Mouse (Mus musculus) hindbrain, embryonic 10.5 days (tissue): ENCODE measurements around the gene Lgr4. TPM values are rescaled to one million over a fixed set of nuclear protein-coding genes. Genes with fewer than 3 reads are reported as not detected.

Experiments used
- DNase-seq: peaks from one replicate; pipeline ENCODE4 v3.0.0-alpha.2; 2017; ENCODE audit warnings: low spot score
- H3K27ac ChIP-seq: fragments of 300-500 bp; sonication (generic); 2 replicates; pipeline ENCODE4 v1.5.1; 2016; ENCODE audit warnings: mild to moderate bottlenecking, moderate library complexity
- H3K27me3 ChIP-seq: fragments of 300-500 bp; sonication (generic); 2 replicates; pipeline ENCODE4 v1.6.1; 2016; ENCODE audit warnings: mild to moderate bottlenecking; ENCODE audit not compliant: poor library complexity, insufficient read depth, severe bottlenecking
- H3K36me3 ChIP-seq: fragments of 300-500 bp; sonication (generic); 2 replicates; pipeline ENCODE4 v1.6.1; 2016; ENCODE audit warnings: mild to moderate bottlenecking, moderate library complexity
- H3K4me1 ChIP-seq: fragments of 300-500 bp; sonication (generic); replicated peaks from 2 replicates; pipeline ENCODE4 v1.6.1; 2016; ENCODE audit warnings: mild to moderate bottlenecking
- H3K4me3 ChIP-seq: fragments of 300-500 bp; sonication (generic); 2 replicates; pipeline ENCODE4 v1.5.1; 2016; ENCODE audit warnings: mild to moderate bottlenecking, moderate library complexity
- H3K9me3 ChIP-seq: fragments of 300-500 bp; sonication (generic); 2 replicates; pipeline ENCODE4 v1.6.1; 2016; ENCODE audit warnings: mild to moderate bottlenecking, moderate library complexity
- WGBS: fragments of 180-500 bp; shearing (Covaris S2); methylation state at CpG from one replicate; pipeline ENCODE4 v1.1.7; 2016; 5-methylcytosine and 5-hydroxymethylcytosine counted together
- polyA plus RNA-seq: library from polyadenylated mRNA; unstranded; fragments of >200 nt; fragmentation: Nextera tagmentation; extraction: Ambion mirVana; gene quantifications from 2 replicates; pipeline ENCODE4 v1.2.1, GENCODE M21; 2016

Gene Lgr4
- polyA plus RNA-seq, 1 experiment from 2014 or later = 13.0 TPM

GRCm38 (mm10) chr2:109956785-109957184 lies 39.3 kb downstream of the Lgr4 start:
- Histone ChIP-seq H3K36me3 (no peaks in the 10 kb centered on the region), H3K4me3 (no peak overlapping the region), H3K4me1 (peaks cover 74% of the 10 kb centered on the region), H3K27me3 (no peaks in the 10 kb centered on the region), H3K9me3 (no peaks in the 10 kb centered on the region), H3K27ac (no peak overlapping the region)
- DNase-seq = no peak
- WGBS = 86% methylated on average over 4 of the region's 4 CpGs

GRCm38 (mm10) chr2:109958692-109959406 lies 41.4 kb downstream of the Lgr4 start:
- H3K27ac ChIP-seq = peak overlapping the region; percentile 70

GRCm38 (mm10) chr2:109959407-109960075 lies 42.1 kb downstream of the Lgr4 start:
- Histone ChIP-seq H3K4me3 (no peak overlapping the region), H3K27ac (peak overlapping the region; percentile 70), H3K27me3 (no peaks in the 10 kb centered on the region), H3K9me3 (no peaks in the 10 kb centered on the region), H3K4me1 (peaks cover 47% of the 10 kb centered on the region), H3K36me3 (no peaks in the 10 kb centered on the region)
- DNase-seq = peak; percentile 54
- WGBS = 44% methylated on average over 11 of the region's 11 CpGs

More at GRCm38 (mm10) chr2:109958692-109959406, 41.4 kb downstream of the Lgr4 start:
- Histone ChIP-seq H3K36me3 (no peaks in the 10 kb centered on the region), H3K4me3 (no peak overlapping the region), H3K27me3 (no peaks in the 10 kb centered on the region), H3K9me3 (no peaks in the 10 kb centered on the region), H3K4me1 (peaks cover 54% of the 10 kb centered on the region)
- WGBS = 90% methylated on average over 4 of the region's 4 CpGs
- no peak for DNase-seq

- H3K36me3 ChIP-seq = no peaks in the 10 kb centered on the region
- no peaks in the 10 kb centered on the region for H3K27me3 ChIP-seq
- no peak for DNase-seq
- H3K27ac ChIP-seq = peak overlapping the region; percentile 16; the same call in 1 of the 2 replicates
- no peaks in the 10 kb centered on the region for H3K9me3 ChIP-seq
- 55% methylated on average over 3 of the region's 3 CpGs for WGBS
- H3K4me3 ChIP-seq = no peak overlapping the region
- peaks cover 40% of the 10 kb centered on the region for H3K4me1 ChIP-seq
Measured at GRCm38 (mm10) chr2:109960246-109960645, 42.8 kb downstream of the Lgr4 start.

GRCm38 (mm10) chr2:109961174-109961573 lies 43.7 kb downstream of the Lgr4 start:
- H3K27me3 ChIP-seq = no peaks in the 10 kb centered on the region
- H3K9me3 ChIP-seq = no peaks in the 10 kb centered on the region
- peaks cover 33% of the 10 kb centered on the region for H3K4me1 ChIP-seq
- WGBS = 75% methylated on average over 4 of the region's 4 CpGs
- no peak overlapping the region for H3K4me3 ChIP-seq
- H3K27ac ChIP-seq = peak overlapping the region; percentile 35; the same call in 1 of the 2 replicates
- no peaks in the 10 kb centered on the region for H3K36me3 ChIP-seq
- DNase-seq = no peak

GRCm38 (mm10) chr2:109963591-109964258 lies 46.3 kb downstream of the Lgr4 start:
- H3K9me3 ChIP-seq = no peaks in the 10 kb centered on the region
- H3K36me3 ChIP-seq = no peaks in the 10 kb centered on the region
- no peak overlapping the region for H3K4me3 ChIP-seq
- 90% methylated on average over 5 of the region's 5 CpGs for WGBS
- no peak for DNase-seq
- no peaks in the 10 kb centered on the region for H3K27me3 ChIP-seq
- H3K4me1 ChIP-seq = peaks cover 28% of the 10 kb centered on the region
- no peak overlapping the region for H3K27ac ChIP-seq

- DNase-seq = no peak
- Histone ChIP-seq H3K27ac (no peak overlapping the region), H3K27me3 (no peaks in the 10 kb centered on the region), H3K4me1 (peaks cover 19% of the 10 kb centered on the region), H3K9me3 (no peaks in the 10 kb centered on the region), H3K4me3 (no peak overlapping the region), H3K36me3 (no peaks in the 10 kb centered on the region)
- 82% methylated on average over 9 of the region's 9 CpGs for WGBS
Measured at GRCm38 (mm10) chr2:109965753-109966420, 48.4 kb downstream of the Lgr4 start.

GRCm38 (mm10) chr2:109966863-109967262 lies 49.4 kb downstream of the Lgr4 start:
- H3K27ac ChIP-seq = no peak overlapping the region
- peaks cover 16% of the 10 kb centered on the region for H3K4me1 ChIP-seq
- no peak overlapping the region for H3K4me3 ChIP-seq
- no peak for DNase-seq
- no peaks in the 10 kb centered on the region for H3K36me3 ChIP-seq
- no peaks in the 10 kb centered on the region for H3K27me3 ChIP-seq
- H3K9me3 ChIP-seq = no peaks in the 10 kb centered on the region
- WGBS = 94% methylated on average over 4 of the region's 4 CpGs

- no peak overlapping the region for H3K4me3 ChIP-seq
- 89% methylated on average over 3 of the region's 3 CpGs for WGBS
- no peaks in the 10 kb centered on the region for H3K9me3 ChIP-seq
- peaks cover 16% of the 10 kb centered on the region for H3K4me1 ChIP-seq
- DNase-seq = no peak
- no peak overlapping the region for H3K27ac ChIP-seq
- no peaks in the 10 kb centered on the region for H3K36me3 ChIP-seq
- no peaks in the 10 kb centered on the region for H3K27me3 ChIP-seq
Measured at GRCm38 (mm10) chr2:109969381-109969780, 51.9 kb downstream of the Lgr4 start.

GRCm38 (mm10) chr2:109969926-109970532 lies 52.6 kb downstream of the Lgr4 start:
- DNase-seq = no peak
- Histone ChIP-seq H3K36me3 (0 out of 2 replicates have a peak, but pooled peaks cover 6% of the 10 kb centered on the region), H3K4me1 (peaks cover 16% of the 10 kb centered on the region), H3K27ac (no peak overlapping the region), H3K4me3 (no peak overlapping the region), H3K9me3 (no peaks in the 10 kb centered on the region), H3K27me3 (no peaks in the 10 kb centered on the region)
- WGBS = 79% methylated on average over 10 of the region's 10 CpGs

- H3K27me3 ChIP-seq = no peaks in the 10 kb centered on the region
- peaks cover 16% of the 10 kb centered on the region for H3K4me1 ChIP-seq
- no peaks in the 10 kb centered on the region for H3K9me3 ChIP-seq
- H3K27ac ChIP-seq = no peak overlapping the region
- H3K36me3 ChIP-seq = peaks cover 14% of the 10 kb centered on the region
- no peak overlapping the region for H3K4me3 ChIP-seq
- no peak for DNase-seq
- 73% methylated on average over 8 of the region's 8 CpGs for WGBS
Measured at GRCm38 (mm10) chr2:109970744-109971410, 53.4 kb downstream of the Lgr4 start.

GRCm38 (mm10) chr2:109972310-109972709 lies 54.9 kb downstream of the Lgr4 start:
- H3K27me3 ChIP-seq = no peaks in the 10 kb centered on the region
- H3K27ac ChIP-seq = no peak overlapping the region
- H3K9me3 ChIP-seq = no peaks in the 10 kb centered on the region
- no peak overlapping the region for H3K4me3 ChIP-seq
- 88% methylated on average over 2 of the region's 2 CpGs for WGBS
- H3K4me1 ChIP-seq = peaks cover 16% of the 10 kb centered on the region
- no peak for DNase-seq
- peaks cover 19% of the 10 kb centered on the region for H3K36me3 ChIP-seq
